Mouse (Mus musculus): ENCODE measurements around the gene Limch1. TPM values are rescaled to one million over a fixed set of nuclear protein-coding genes. Genes with fewer than 3 reads are reported as not detected.

Gene Limch1
- total and polyA plus RNA-seq, 3 experiments, result 0.05 TPM; not detected in 2

DNA sequence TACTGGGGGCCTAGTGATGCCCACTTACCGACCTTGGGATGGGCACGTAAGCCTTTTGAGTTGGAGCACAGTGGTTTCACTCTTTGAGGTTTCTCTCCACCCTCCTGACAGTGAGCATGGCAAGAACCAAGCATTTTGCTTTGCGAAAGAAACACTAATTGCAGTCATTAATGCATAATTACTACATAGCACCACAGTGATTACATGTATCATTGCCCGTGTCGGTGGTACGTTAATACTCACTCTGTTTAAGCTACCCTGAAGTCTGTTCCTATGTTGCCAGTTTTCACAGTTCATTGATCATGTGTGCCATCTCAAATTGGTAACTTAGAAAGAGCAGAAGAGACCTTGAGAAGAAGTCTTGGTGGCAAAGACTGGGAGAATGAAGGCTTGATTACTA is 127.1 kb downstream of the Limch1 start:
- no peak overlapping the region for H3K27ac ChIP-seq (ENCODE audit: insufficient read depth, low read depth)
- H3K4me2 ChIP-seq (ENCODE audit: insufficient read depth, low read depth, poor library complexity, severe bottlenecking), result no peak overlapping the region
- H3K79me2 ChIP-seq (replicated peaks; ENCODE audit: control insufficient read depth, extremely low read depth, insufficient read depth, poor library complexity, severe bottlenecking), result no peaks in the 10 kb centered on the region
- dilution Hi-C loops (cut with MboI; ENCODE audit: extremely low pct_ligation_motif_present, extremely low pct_unique_long_range_greater_than_20kb, low sequenced_read_pairs) (no loop called here), in situ Hi-C loops (cut with MboI; ENCODE audit: low pct_ligation_motif_present, low pct_unique_long_range_greater_than_20kb, low sequenced_read_pairs) (no loop called here)
- H3K9ac ChIP-seq (ENCODE audit: insufficient read depth, low read depth), result no peak overlapping the region
- no peak for TF ChIP-seq CHD1 (IDR thresholded peaks at IDR 0.05; ENCODE audit: low read depth, low read length)
- no peak for TF ChIP-seq UBTF (IDR thresholded peaks at IDR 0.05; ENCODE audit: low read depth, low read length)
- no peak for TF ChIP-seq ZC3H11A (IDR thresholded peaks at IDR 0.05; ENCODE audit: low read depth, low read length)
- no peak for TF ChIP-seq JUN (IDR thresholded peaks at IDR 0.05; ENCODE audit: insufficient read depth, low read depth, low read length)
- TF ChIP-seq ETS1 (conservative IDR thresholded peaks at IDR 0.05; ENCODE audit: low read depth, low read length), result no peak
- TF ChIP-seq JUND (conservative IDR thresholded peaks at IDR 0.05; ENCODE audit: low read depth, low read length), result no peak
- TF ChIP-seq E2F4 (IDR thresholded peaks at IDR 0.05; ENCODE audit: insufficient replicate concordance, low read depth, low read length), result no peak
- no peak for TF ChIP-seq ZNF384 (IDR thresholded peaks at IDR 0.05; ENCODE audit: low read depth, low read length)
- TF ChIP-seq CTCF (conservative IDR thresholded peaks at IDR 0.05 in 1 of 2, IDR thresholded peaks at IDR 0.05 in 1 of 2; ENCODE audit: low read depth in 2 of 2, low read length in 2 of 2), result no peak
- TF ChIP-seq HCFC1 (IDR thresholded peaks at IDR 0.05; ENCODE audit: low read depth, low read length), result no peak
- no peak for TF ChIP-seq MXI1 (IDR thresholded peaks at IDR 0.05; ENCODE audit: low read depth, low read length)
- TF ChIP-seq SIN3A (IDR thresholded peaks at IDR 0.05; ENCODE audit: low read length), result no peak
- TF ChIP-seq BHLHE40 (IDR thresholded peaks at IDR 0.05; ENCODE audit: low read depth, low read length), result no peak
- no peak for TF ChIP-seq NELFE (IDR thresholded peaks at IDR 0.05; ENCODE audit: low read depth, low read length)
- no peak for TF ChIP-seq GABPA (IDR thresholded peaks at IDR 0.05; ENCODE audit: insufficient replicate concordance, low read depth, low read length)
- no peak for TF ChIP-seq POLR2AphosphoS2 (IDR thresholded peaks at IDR 0.05; ENCODE audit: low read depth, low read length)
- TF ChIP-seq MYC (IDR thresholded peaks at IDR 0.05; ENCODE audit: low read depth, low read length), result no peak
- no peak for TF ChIP-seq POLR2A (IDR thresholded peaks at IDR 0.05; ENCODE audit: low read depth, low read length)
- no peaks in the 10 kb centered on the region for H3K36me3 ChIP-seq (replicated peaks in 1 of 2; ENCODE audit: control insufficient read depth in 1 of 2, insufficient read depth in 1 of 2, low read length in 1 of 2)
- no peaks in the 10 kb centered on the region for H3K27me3 ChIP-seq (replicated peaks)
- peaks cover 3 to 46% of the 10 kb centered on the region in 2 experiments; a peak in 2 of 4 replicates for H3K4me1 ChIP-seq (ENCODE audit: control insufficient read depth in 1 of 2, insufficient read depth in 2 of 2)
- H3K4me3 ChIP-seq (replicated peaks in 1 of 3; ENCODE audit: low read depth in 2 of 3, low read length in 2 of 3, poor library complexity in 1 of 3), result no peak overlapping the region
- DNase-seq (ENCODE audit: extremely low read depth), result no peak
- H3K9me3 ChIP-seq (replicated peaks; ENCODE audit: low read length), result no peaks in the 10 kb centered on the region

- H3K4me3 ChIP-seq (replicated peaks in 1 of 3; ENCODE audit: low read depth in 2 of 3, low read length in 2 of 3, poor library complexity in 1 of 3), result no peak overlapping the region
- H3K4me2 ChIP-seq (ENCODE audit: insufficient read depth, low read depth, poor library complexity, severe bottlenecking), result no peak overlapping the region
- dilution Hi-C loops (cut with MboI; ENCODE audit: extremely low pct_ligation_motif_present, extremely low pct_unique_long_range_greater_than_20kb, low sequenced_read_pairs), result no loop called here
- no peak for DNase-seq (ENCODE audit: extremely low read depth)
- no peaks in the 10 kb centered on the region for H3K36me3 ChIP-seq (replicated peaks in 1 of 2; ENCODE audit: control insufficient read depth in 1 of 2, insufficient read depth in 1 of 2, low read length in 1 of 2)
- H3K4me1 ChIP-seq (ENCODE audit: control insufficient read depth in 1 of 2, insufficient read depth in 2 of 2), result peaks cover 0 to 20% of the 10 kb centered on the region in 2 experiments; a peak in 2 of 4 replicates
- H3K9ac ChIP-seq (ENCODE audit: insufficient read depth, low read depth), result no peak overlapping the region
- in situ Hi-C loops (cut with MboI; ENCODE audit: low pct_ligation_motif_present, low pct_unique_long_range_greater_than_20kb, low sequenced_read_pairs), result no loop called here
- TF ChIP-seq ZC3H11A (IDR thresholded peaks at IDR 0.05; ENCODE audit: low read depth, low read length), result no peak
- no peak for TF ChIP-seq MAX (IDR thresholded peaks at IDR 0.05; ENCODE audit: low read length)
- TF ChIP-seq IRF4 (IDR thresholded peaks at IDR 0.05; ENCODE audit: low read depth, low read length), result no peak
- no peak for TF ChIP-seq BHLHE40 (IDR thresholded peaks at IDR 0.05; ENCODE audit: low read depth, low read length)
- TF ChIP-seq PAX5 (IDR thresholded peaks at IDR 0.05; ENCODE audit: low read length), result no peak
- TF ChIP-seq UBTF (IDR thresholded peaks at IDR 0.05; ENCODE audit: low read depth, low read length), result no peak
- no peak for TF ChIP-seq MXI1 (IDR thresholded peaks at IDR 0.05; ENCODE audit: low read depth, low read length)
- no peak for TF ChIP-seq ZKSCAN1 (IDR thresholded peaks at IDR 0.05; ENCODE audit: borderline replicate concordance, low read depth, low read length)
- no peak for TF ChIP-seq TCF12 (IDR thresholded peaks at IDR 0.05; ENCODE audit: low read depth, low read length)
- no peak for TF ChIP-seq MAZ (IDR thresholded peaks at IDR 0.05; ENCODE audit: low read depth, low read length)
- TF ChIP-seq RAD21 (IDR thresholded peaks at IDR 0.05; ENCODE audit: low read depth, low read length), result no peak
- TF ChIP-seq POLR2AphosphoS2 (IDR thresholded peaks at IDR 0.05; ENCODE audit: low read depth, low read length), result no peak
- no peak for TF ChIP-seq JUN (IDR thresholded peaks at IDR 0.05; ENCODE audit: insufficient read depth, low read depth, low read length)
- no peak for TF ChIP-seq CHD2 (IDR thresholded peaks at IDR 0.05; ENCODE audit: low read length)
- no peak for TF ChIP-seq USF1 (IDR thresholded peaks at IDR 0.05; ENCODE audit: low read depth, low read length)
- TF ChIP-seq ZNF384 (IDR thresholded peaks at IDR 0.05; ENCODE audit: low read depth, low read length), result no peak
- TF ChIP-seq NELFE (IDR thresholded peaks at IDR 0.05; ENCODE audit: low read depth, low read length), result no peak
- no peak for TF ChIP-seq RCOR1 (conservative IDR thresholded peaks at IDR 0.05; ENCODE audit: low read depth, low read length)
- TF ChIP-seq HCFC1 (IDR thresholded peaks at IDR 0.05; ENCODE audit: low read depth, low read length), result no peak
- no peak for TF ChIP-seq MEF2A (IDR thresholded peaks at IDR 0.05; ENCODE audit: borderline replicate concordance, low read depth, low read length)
- no peaks in the 10 kb centered on the region for H3K79me2 ChIP-seq (replicated peaks; ENCODE audit: control insufficient read depth, extremely low read depth, insufficient read depth, poor library complexity, severe bottlenecking)
- H3K27me3 ChIP-seq (replicated peaks), result no peaks in the 10 kb centered on the region
- no peak overlapping the region for H3K27ac ChIP-seq (ENCODE audit: insufficient read depth, low read depth)
- H3K9me3 ChIP-seq (replicated peaks; ENCODE audit: low read length), result no peaks in the 10 kb centered on the region
Measured at GRCm38 (mm10) chr5:66876018-66876805, 130.6 kb downstream of the Limch1 start.
